Mouse (Mus musculus): ENCODE data around the gene Batf3.

DNA sequence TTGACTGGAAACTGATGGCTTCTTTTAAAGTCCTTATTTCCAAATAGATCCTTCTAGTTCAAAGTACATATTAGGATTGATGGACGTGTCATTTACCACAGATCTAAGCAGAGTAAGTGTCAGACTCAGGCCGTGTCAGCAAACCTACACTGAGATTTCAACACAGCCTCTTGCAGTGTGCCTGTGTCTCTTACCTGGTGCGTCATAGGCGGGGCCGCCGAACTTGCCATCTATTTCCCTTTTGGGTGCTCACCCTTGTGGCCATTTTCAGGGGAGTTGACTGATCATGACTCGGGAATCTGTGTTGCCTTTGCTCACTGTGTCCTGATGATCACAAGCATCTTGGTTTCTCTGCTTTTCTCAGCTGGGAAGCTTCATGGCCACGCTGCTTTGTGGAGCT, 14.4 kb upstream of the Batf3 start:
- TF ChIP-seq GATA1 (IDR thresholded peaks at IDR 0.05; ENCODE audit: borderline replicate concordance, low read length) (no peak), FLI1 (IDR thresholded peaks at IDR 0.05; ENCODE audit: low read length) (no peak)
